Mouse (Mus musculus) c-Kit-positive CD71-negative TER-119-negative erythroid progenitor cells, embryonic 14.5 days (primary cell): ENCODE data around the gene Myl9.

ENCODE experiments used
- DNase-seq: peaks from one replicate; pipeline ENCODE4 v3.0.0-alpha.2; 2013; ENCODE audit warnings: low read depth

The Myl9 gene

DNA sequence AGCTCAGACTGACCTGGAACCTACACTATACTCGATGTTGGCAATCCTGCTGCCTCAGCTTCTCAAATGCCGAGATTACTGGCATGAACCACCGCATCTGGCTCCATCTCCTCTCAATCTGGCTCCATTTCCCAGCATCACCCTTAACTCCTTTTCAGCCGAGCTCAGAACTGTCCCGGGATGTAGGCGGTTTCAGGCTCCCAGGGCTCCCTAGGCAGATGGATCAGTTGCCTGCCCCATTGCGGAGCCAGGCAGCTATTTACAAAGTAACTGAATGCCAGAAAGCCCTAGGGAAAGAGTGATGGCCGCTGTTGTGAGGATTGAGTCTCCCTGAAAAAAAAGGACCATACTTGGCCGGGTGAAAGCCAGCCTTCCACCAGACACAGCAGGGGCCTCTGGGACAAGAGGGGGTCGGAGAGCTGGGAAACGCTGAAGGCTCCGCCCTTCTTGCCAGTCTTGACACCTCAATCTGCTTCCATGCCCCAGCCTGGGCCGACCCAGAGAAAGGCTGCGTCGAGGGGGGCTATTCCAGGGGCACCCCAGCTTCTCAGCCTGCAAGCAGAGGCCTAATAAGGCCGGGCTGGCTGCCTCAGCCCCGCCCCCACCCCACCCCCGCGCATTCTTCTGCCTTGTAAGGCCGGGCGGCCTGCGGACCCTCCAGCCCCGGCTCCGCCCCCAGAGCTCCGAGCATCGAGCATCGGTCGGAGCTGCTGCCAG, at the start of gene Myl9:
TSS of gene Myl9 (plus strand) at position 683 of the 717 bp plus-strand sequence.
- DNase-seq = no peak

DNA sequence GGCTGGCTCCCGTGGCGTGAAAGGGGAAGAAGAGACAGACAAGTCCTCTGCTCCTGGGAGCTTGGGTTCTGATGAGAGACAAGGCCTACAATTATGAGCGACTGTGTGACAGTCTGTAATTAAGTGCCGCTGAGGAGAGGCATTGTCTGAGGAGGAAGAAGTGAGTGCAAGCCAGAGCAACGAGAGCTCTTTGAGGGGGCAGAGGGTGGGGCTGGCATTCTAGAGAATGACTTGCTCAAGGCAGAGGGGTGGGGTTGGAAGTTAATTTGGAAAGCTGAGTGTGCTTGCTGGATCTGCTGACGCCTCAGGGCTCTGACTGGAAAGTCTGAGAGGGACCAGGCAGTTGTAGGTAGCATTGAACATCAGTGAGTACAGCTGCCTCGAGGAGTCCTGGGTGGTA, 48.9 kb upstream of the Myl9 start:
- no peak for DNase-seq

GRCm38 (mm10) chr2:156726878-156727277, 48.3 kb upstream of the Myl9 start:
- DNase-seq = no peak

- no peak for DNase-seq
These were observed 45.4 kb upstream of the Myl9 start for GRCm38 (mm10) chr2:156729537-156730469.

DNA sequence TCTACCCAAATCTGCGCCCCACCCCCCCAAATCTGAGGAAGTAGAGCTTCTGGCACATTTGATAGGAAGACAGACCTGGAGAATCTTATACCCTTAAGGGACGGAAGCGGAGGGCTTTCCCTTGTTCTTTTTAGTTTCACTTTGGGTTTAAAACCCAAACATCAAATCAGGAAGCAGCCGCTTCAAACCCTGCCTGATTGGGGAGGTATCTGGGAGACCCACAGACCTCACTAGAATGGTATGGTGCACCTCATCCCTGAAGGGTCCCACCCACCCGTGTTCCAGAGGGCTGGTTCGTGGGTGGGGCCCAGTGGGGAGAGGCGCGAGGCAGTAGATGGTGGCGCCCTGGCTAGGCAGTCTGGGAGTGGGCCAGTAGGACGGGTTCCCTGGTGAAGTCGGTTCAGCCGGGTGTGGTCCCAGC, 44.7 kb upstream of the Myl9 start:
- DNase-seq = no peak

GRCm38 (mm10) chr2:156731592-156731991, 43.6 kb upstream of the Myl9 start:
- DNase-seq = no peak

GRCm38 (mm10) chr2:156732109-156732508, 43.1 kb upstream of the Myl9 start:
- DNase-seq = no peak

DNA sequence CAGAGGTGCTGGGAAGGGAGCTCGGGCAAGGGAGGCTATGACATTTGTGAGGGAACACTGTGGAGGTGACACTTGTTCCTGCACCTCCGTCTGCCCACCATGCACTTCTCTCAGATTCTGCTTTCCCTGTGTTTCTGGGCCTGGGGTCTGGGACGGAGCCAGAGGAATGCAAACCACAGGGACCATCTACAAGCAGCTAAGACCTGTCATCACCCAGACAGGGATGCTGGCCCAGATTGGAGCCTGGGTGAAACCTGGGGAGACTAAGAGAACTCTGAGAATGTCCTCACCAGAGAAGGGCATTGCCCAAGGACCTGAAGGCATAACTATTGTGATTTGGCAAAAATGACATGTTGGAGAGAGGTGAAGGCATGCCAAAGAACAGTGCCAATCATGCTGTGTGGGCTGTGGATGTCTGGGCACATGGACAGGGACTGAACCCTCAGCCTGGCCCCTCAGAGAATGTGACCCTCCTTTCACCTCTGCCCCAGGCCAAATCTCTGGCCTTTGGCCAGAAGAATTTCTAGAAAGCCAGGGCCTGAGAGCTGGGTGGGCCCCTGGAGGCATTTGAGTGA, 39.4 kb upstream of the Myl9 start:
- DNase-seq = no peak

DNA sequence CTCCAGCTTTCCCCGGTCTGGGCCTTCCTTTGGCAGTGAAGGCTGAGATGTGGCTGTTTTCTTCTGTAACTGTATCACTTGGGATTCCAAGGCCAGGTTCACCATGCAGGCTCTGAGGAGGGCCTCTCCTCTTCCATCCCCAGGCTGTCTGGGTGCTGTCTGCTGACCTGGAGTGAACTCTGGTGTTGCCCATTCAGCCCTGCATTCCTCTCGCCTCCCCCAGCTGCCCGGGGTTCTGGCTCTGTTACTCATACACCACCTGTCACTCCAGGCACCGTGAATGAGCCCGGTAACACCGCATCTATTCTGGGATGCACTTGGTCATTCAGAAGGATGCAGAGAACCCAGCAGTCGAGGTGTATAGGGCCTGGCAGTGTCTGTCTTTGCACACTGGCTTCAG, 38.4 kb upstream of the Myl9 start:
- DNase-seq = no peak

- no peak for DNase-seq
These were observed 37.2 kb upstream of the Myl9 start for GRCm38 (mm10) chr2:156737976-156738375.

GRCm38 (mm10) chr2:156741265-156741664, 34.0 kb upstream of the Myl9 start:
- no peak for DNase-seq

DNA sequence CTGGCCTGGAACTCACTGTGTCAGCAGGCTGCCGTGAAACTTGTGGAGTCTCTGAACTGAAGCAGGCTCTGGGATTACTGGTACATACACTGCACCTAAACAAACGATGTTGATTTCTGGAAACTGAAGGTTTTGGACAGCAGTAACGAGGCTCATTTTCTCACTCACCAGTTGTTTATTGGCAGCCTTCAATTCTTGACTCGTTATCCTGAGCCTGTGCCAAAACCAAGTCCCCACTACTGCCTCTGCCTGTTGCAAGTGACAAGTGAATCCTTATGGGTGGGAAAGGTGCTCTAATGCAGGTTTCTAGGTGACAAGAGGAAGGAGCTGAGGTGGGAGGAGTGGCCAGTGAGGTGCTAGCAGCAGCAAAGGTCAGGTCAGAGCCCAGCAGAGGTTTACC, 33.2 kb upstream of the Myl9 start:
- no peak for DNase-seq

- DNase-seq = no peak
These were observed 32.0 kb upstream of the Myl9 start for GRCm38 (mm10) chr2:156743248-156743647.

GRCm38 (mm10) chr2:156744414-156744813, 30.8 kb upstream of the Myl9 start:
- DNase-seq = no peak

GRCm38 (mm10) chr2:156747315-156747714, 27.9 kb upstream of the Myl9 start:
- DNase-seq = no peak

- DNase-seq = peak; percentile 35
These were observed 25.5 kb upstream of the Myl9 start for GRCm38 (mm10) chr2:156749687-156750086.

- DNase-seq = no peak
These were observed 18.3 kb upstream of the Myl9 start for GRCm38 (mm10) chr2:156756937-156757336.

DNA sequence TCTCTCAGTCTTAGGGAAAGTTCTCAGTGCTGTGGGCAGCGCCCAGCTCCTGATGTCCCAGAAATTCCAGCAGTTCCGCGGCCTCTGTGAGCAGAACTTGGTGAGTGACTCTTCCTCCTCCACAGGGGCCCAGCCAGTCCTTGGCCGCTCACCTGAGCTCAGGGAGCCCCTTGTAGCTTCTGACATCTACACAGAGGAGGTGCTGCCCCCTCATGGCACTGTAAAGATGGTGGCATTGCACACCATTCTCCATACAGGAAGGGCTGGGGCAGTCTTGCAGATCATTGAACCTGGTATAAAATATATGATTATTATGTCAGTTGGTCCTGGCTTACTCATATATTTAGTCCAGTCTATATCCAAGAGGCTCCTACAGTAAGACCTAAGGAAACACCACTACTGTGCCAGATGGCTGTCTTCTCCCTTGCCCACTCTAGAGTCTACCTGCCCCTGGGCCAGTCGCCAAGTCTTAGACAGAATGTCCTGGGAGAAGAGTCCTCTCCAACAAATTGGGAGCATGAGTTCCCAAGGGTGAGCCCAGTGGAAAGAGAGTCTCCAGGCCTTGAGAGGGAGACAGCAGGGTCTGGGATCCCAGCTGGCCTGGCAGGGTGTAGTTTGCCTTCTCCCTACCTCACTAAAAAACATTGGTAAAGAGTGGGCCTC, 14.2 kb upstream of the Myl9 start:
- no peak for DNase-seq

DNA sequence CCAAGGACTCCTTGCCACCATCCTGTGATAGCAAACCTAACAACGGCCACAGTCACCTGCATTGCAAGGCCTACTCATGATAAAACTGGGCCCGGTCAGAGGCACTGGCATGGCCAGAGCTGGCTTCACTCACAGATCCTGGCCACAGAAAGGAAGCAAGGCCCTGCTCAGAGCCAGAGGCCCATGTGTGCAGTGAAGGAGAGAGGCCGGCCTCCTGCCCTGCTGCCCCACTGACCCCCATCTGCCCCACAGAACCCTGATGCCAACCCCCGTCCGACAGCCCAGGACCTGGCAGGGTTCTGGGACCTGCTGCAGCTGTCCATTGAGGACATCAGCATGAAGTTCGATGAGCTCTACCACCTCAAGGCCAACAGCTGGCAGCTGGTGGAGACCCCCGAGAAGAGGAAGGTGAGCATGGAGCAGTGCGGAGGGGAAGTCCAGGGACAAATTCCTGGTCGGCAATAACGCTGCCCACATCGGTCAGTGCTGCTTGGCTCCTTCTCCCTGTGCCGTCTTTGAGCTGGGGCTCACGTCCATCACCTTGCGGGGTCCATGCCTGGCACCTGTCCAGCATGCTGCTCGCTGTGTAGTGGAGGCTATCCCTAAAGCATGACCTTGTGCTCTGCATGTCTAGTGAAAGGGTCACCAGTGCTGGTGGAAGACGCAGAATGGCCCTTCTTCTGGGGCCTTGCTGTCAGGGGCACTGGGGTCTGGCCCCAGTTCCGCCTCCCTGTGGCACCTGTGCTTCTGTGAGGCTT, 13.5 kb upstream of the Myl9 start:
- DNase-seq = no peak

GRCm38 (mm10) chr2:156762499-156762898, 12.7 kb upstream of the Myl9 start:
- DNase-seq = no peak

- no peak for DNase-seq
These were observed 12.1 kb upstream of the Myl9 start for GRCm38 (mm10) chr2:156763101-156763500.

DNA sequence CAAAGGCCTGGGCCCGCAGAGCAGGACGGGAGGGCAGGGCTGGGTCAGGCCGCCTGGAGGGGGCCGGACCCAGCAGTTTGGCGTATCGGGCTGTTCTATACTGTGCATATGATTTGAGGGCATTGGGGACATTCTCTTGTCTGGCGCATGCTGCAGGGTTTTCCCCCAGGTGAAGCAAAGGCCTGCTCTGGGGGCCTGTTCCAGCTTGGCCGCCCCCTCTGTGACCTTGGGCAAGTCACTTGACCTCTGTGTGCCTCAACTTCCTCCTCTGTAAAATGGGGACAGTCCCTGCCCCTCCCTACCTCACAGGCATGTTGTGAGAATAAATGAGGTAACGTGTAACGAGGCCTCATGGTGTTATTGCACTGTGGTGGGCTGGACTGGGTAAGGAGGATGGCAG, 11.2 kb upstream of the Myl9 start:
- DNase-seq = no peak
